Mouse (Mus musculus) stomach, postnatal 0 days (tissue): ENCODE data around the gene Lpp. TPM values are rescaled to one million over a fixed set of nuclear protein-coding genes. Genes with fewer than 3 reads are reported as not detected.
A peak's percentile ranks its signal among the peaks of the same experiment; 100 is the strongest.

Experiments
- ATAC-seq: fragments of 200-750 bp; cut with Nextera tagmentation; 2 replicates; pipeline ENCODE4 v1.8.0; 2017; ENCODE audit not compliant: low FRiP score, low TSS enrichment
- DNase-seq: peaks from one replicate; pipeline ENCODE4 v3.0.0-alpha.2; 2016; ENCODE audit warnings: low spot score
- H3K27ac ChIP-seq: fragments of 300-500 bp; sonication (generic); replicated peaks from 2 replicates; pipeline ENCODE4 v1.5.1; 2014; ENCODE audit warnings: mild to moderate bottlenecking, control low read depth
- H3K27me3 ChIP-seq: fragments of 300-500 bp; sonication (generic); 2 replicates; pipeline ENCODE4 v1.6.1; 2014; ENCODE audit warnings: low read length; ENCODE audit not compliant: control insufficient read depth, insufficient read depth
- H3K36me3 ChIP-seq: fragments of 300-500 bp; sonication (generic); 2 replicates; pipeline ENCODE4 v1.6.1; 2014; ENCODE audit warnings: low read length, mixed read lengths; ENCODE audit not compliant: control insufficient read depth, insufficient read depth
- H3K4me1 ChIP-seq: fragments of 300-500 bp; sonication (generic); replicated peaks from 2 replicates; pipeline ENCODE4 v1.6.1; 2014; ENCODE audit warnings: antibody characterized with exemption; ENCODE audit not compliant: control insufficient read depth, insufficient read depth
- H3K4me2 ChIP-seq: fragments of 300-500 bp; sonication (generic); replicated peaks from 2 replicates; pipeline ENCODE4 v1.6.1; 2014; ENCODE audit warnings: low read depth, mild to moderate bottlenecking, control low read depth, moderate library complexity
- H3K4me3 ChIP-seq: fragments of 300-500 bp; sonication (generic); 2 replicates; pipeline ENCODE4 v1.5.1; 2014; ENCODE audit warnings: low read depth, low read length, control low read depth
- H3K9ac ChIP-seq: fragments of 300-500 bp; sonication (generic); 2 replicates; pipeline ENCODE4 v1.6.1; 2014; ENCODE audit warnings: mild to moderate bottlenecking, low read length, control low read depth, mixed read lengths
- H3K9me3 ChIP-seq: fragments of 300-500 bp; sonication (generic); 2 replicates; pipeline ENCODE4 v1.6.1; 2016; ENCODE audit warnings: low read length; ENCODE audit not compliant: control insufficient read depth
- CTCF ChIP-seq: IDR thresholded peaks from 2 replicates; pipeline ENCODE4 v1.5.1; 2016; ENCODE audit warnings: antibody characterized with exemption, low read depth, mild to moderate bottlenecking, moderate library complexity
- EP300 ChIP-seq: optimal IDR thresholded peaks from 2 replicates; pipeline ENCODE3; 2016; ENCODE audit warnings: antibody characterized with exemption
- WGBS: fragments of 180-500 bp; shearing (Covaris S2); extraction: QIAGEN DNeasy Blood & Tissue Kit; methylation state at CpG from one replicate; pipeline ENCODE4 v1.1.7; 2014; 5-methylcytosine and 5-hydroxymethylcytosine counted together
- polyA plus RNA-seq: library from polyadenylated mRNA; unstranded; fragments of >200 nt; fragmentation: Nextera tagmentation; extraction: Ambion mirVana; gene quantifications from 2 replicates; pipeline ENCODE4 v1.2.1, GENCODE M21; 2015

Gene Lpp
- polyA plus RNA-seq, 1 experiment from 2014 or later = 51.3 TPM

DNA sequence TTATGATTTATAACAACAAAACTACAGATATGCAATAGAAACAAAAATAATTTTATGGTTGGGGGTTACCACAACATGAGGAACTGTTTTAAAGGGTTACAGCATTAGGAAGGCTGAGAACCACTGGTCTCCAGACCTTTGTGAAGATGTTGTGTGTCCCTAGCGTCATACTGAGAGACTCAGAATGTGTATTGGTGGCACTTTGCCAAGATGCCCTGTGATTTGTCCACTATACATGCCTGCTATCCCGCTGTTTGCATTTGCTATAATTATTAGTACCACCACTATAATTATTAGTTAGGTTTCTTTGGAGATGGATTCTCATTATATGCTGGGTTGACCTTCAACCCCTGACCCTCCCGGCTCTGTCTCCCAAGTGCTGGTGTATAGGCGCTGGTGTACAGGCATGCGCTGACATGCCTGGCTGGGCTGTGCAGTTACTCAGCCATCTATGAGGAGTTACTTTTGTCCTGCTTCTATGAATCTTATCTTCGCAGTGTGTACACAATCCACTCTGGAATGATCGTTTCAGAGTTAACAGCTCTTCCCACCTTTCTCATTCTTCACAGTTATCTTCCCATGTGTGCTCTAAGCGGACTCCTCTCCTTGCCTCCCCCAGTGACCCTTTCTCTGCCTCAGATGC is 82.1 kb downstream of the Lpp start:
- peak; percentile 51 for ATAC-seq
- H3K27ac ChIP-seq = peak overlapping the region; percentile 35; the same call in 1 of the 2 replicates
- WGBS = 55% methylated on average over 8 of the region's 8 CpGs

DNA sequence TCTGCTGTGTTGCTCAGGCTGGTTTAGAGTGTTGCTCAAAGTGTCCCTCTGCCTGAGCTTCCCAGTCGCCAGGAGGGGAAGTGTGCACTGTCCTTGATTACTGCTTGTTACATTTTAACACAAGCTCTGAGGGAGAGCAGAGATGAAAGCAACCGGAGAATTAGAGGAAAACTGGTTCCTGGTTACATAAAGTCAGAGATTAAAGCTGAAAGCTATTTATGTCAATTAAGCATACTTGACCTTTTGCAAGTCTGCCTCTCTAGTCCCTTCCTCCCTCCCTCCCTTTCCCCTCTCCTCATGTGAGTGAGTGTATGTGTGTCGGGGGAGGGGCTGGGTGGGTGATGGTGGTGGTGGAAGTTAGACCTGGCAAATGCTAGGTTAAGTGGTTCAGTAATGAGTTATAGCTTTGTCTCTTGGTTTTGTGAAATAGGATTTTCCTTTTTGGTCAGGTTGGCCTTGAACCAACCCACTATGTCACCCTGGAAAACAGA is 83.6 kb downstream of the Lpp start:
- Histone ChIP-seq H3K4me1 (peaks cover 8% of the 10 kb centered on the region; the same call in 1 of the 2 replicates), H3K27ac (peak overlapping the region; percentile 40; the same call in 1 of the 2 replicates), H3K27me3 (no peaks in the 10 kb centered on the region), H3K9me3 (no peaks in the 10 kb centered on the region), H3K4me3 (no peak overlapping the region), H3K4me2 (no peak overlapping the region), H3K36me3 (no peaks in the 10 kb centered on the region), H3K9ac (no peak overlapping the region)
- TF ChIP-seq EP300 (no peak), CTCF (0 out of 2 replicates have a peak, but pooled peaks have one; percentile 3)
- 15% methylated on average over 3 of the region's 3 CpGs for WGBS
- DNase-seq = no peak
- ATAC-seq = peak; percentile 50; the same call in 1 of the 2 replicates

More for the DNA sequence above, 82.1 kb downstream of the Lpp start:
- no peak overlapping the region for H3K4me2 ChIP-seq
- TF ChIP-seq EP300 (no peak), CTCF (no peak)
- H3K4me3 ChIP-seq = no peak overlapping the region
- no peaks in the 10 kb centered on the region for H3K27me3 ChIP-seq
- H3K36me3 ChIP-seq = no peaks in the 10 kb centered on the region
- H3K9me3 ChIP-seq = no peaks in the 10 kb centered on the region
- H3K9ac ChIP-seq = no peak overlapping the region
- DNase-seq = no peak
- H3K4me1 ChIP-seq = peaks cover 8% of the 10 kb centered on the region; the same call in 1 of the 2 replicates

DNA sequence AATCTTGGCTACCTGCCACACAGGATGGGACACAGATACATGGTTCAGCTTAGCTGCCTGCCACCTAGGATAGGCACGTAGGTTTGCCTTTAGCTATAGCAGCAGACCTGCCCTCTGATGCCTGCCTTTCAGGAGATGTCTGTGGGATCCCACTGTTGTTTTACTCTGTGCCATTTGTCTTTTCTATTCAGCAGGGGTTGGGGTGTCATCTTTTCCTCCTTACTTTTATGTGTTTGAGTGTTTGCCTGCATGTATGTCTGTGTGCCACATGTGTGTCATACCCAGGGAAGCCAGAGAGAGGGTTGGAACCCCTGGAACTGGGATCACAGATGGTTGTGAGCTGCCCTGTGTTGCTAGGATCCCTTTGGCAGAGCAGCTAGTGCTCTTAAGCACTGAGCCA is 84.7 kb downstream of the Lpp start:
- 58% methylated on average over 1 of the region's 1 CpGs for WGBS
- Histone ChIP-seq H3K36me3 (no peaks in the 10 kb centered on the region), H3K27me3 (no peaks in the 10 kb centered on the region), H3K4me2 (no peak overlapping the region), H3K4me1 (peaks cover 8% of the 10 kb centered on the region; the same call in 1 of the 2 replicates), H3K9ac (no peak overlapping the region), H3K27ac (no peak overlapping the region), H3K4me3 (no peak overlapping the region), H3K9me3 (no peaks in the 10 kb centered on the region)
- no peak for TF ChIP-seq CTCF
- TF ChIP-seq EP300 = no peak
- DNase-seq (no peak), ATAC-seq (no peak)

DNA sequence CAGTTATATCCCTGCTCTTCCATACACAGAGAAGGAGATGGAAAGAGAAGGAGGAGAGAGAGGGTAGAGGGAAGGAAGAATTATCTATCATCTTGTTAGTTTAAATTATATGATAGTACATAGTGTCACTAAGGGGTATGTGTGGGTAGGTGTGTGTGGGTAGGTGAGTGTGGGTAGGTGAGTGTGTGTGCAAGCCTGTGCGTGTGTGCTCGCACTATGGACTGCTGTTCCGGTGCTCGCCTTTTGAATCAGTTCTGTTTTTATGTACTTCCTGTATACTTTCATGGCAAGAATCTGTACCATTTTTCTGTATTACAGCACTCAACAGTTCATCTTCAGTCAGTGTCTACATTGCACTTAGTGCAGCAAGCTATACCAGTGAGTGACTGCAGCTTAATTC is 85.5 kb downstream of the Lpp start:
- TF ChIP-seq CTCF = no peak
- TF ChIP-seq EP300 = no peak
- WGBS = 71% methylated on average over 4 of the region's 4 CpGs
- no peaks in the 10 kb centered on the region for H3K9me3 ChIP-seq
- no peak overlapping the region for H3K9ac ChIP-seq
- H3K4me3 ChIP-seq = no peak overlapping the region
- ATAC-seq (no peak), DNase-seq (no peak)
- H3K27ac ChIP-seq = no peak overlapping the region; the same call in 1 of the 2 replicates
- no peak overlapping the region for H3K4me2 ChIP-seq
- H3K27me3 ChIP-seq = no peaks in the 10 kb centered on the region
- H3K36me3 ChIP-seq = no peaks in the 10 kb centered on the region
- peaks cover 8% of the 10 kb centered on the region; the same call in 1 of the 2 replicates for H3K4me1 ChIP-seq

DNA sequence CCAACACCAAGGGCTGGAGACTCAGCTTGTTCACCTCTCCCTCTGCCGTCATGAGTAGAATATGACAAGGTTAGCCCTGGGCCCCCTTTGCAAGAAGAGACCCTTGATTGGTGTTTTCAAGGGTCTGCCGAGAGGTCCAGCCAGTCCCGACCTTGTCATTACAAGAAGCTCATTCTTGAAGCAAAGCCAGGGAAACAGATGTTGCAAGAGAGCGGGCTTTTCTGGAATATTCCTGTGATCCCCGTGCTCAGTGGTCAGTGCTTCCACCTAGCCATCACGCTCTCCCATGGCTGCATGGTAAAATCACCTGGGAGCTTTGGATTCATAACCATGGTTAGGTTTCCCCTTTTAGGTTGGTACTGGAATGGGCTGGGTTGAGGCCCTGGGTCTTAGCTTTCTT is 89.3 kb downstream of the Lpp start:
- Histone ChIP-seq H3K27ac (no peak overlapping the region), H3K4me1 (no peaks in the 10 kb centered on the region), H3K36me3 (no peaks in the 10 kb centered on the region), H3K27me3 (no peaks in the 10 kb centered on the region), H3K9ac (no peak overlapping the region), H3K9me3 (no peaks in the 10 kb centered on the region), H3K4me3 (no peak overlapping the region), H3K4me2 (no peak overlapping the region)
- ATAC-seq = no peak
- DNase-seq = no peak
- TF ChIP-seq EP300 (no peak), CTCF (no peak)
- WGBS = 82% methylated on average over 6 of the region's 6 CpGs

DNA sequence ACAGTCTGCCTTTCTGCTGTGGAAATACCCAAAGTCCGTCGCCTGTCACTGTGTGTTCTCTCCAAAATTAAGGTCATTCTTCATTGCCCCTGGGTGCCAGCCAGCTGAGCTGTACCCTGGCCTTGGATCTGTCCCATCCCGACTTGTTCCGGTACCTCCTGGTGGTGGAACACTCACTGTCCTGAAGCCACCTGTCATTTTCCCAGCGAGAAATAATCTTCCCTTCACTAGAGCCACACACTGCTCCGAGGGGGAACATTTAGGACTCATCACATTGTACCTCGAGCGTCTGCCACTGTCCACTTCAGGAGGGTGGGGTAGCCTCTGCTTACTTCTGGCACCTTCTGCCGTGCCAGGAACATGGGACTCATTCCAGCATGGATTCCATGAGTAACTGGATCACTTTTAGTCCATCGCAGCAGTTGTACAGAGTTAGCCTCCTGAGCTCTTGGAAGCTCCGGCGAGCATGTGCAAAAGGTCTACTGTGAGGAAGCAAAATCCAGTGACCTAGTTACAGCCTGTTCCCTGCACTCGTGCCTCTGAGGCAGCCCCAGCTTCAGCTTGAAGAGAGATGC is 90.3 kb downstream of the Lpp start:
- DNase-seq (no peak), ATAC-seq (no peak)
- Histone ChIP-seq H3K9ac (no peak overlapping the region), H3K27me3 (no peaks in the 10 kb centered on the region), H3K9me3 (no peaks in the 10 kb centered on the region), H3K27ac (no peak overlapping the region), H3K4me2 (no peak overlapping the region), H3K4me1 (no peaks in the 10 kb centered on the region), H3K36me3 (no peaks in the 10 kb centered on the region), H3K4me3 (no peak overlapping the region)
- TF ChIP-seq EP300 (no peak), CTCF (no peak)
- WGBS = 84% methylated on average over 13 of the region's 13 CpGs
